Mouse (Mus musculus) testis, adult 2 months (tissue): ENCODE results near the gene Plekhj1.

Experiments
- CTCF ChIP-seq: fragments of 200-500 bp; IDR thresholded peaks from 2 replicates; pipeline ENCODE4 v1.5.1; 2012; ENCODE audit warnings: low read depth, mild to moderate bottlenecking, inconsistent platforms, low read length, moderate library complexity; ENCODE audit not compliant: control insufficient read depth, insufficient read depth, insufficient replicate concordance
- POLR2A ChIP-seq: fragments of 200-500 bp; IDR thresholded peaks from 2 replicates; pipeline ENCODE4 v1.6.1; 2012; ENCODE audit warnings: low read depth, mild to moderate bottlenecking, inconsistent platforms, low read length, moderate library complexity; ENCODE audit not compliant: control insufficient read depth

DNA sequence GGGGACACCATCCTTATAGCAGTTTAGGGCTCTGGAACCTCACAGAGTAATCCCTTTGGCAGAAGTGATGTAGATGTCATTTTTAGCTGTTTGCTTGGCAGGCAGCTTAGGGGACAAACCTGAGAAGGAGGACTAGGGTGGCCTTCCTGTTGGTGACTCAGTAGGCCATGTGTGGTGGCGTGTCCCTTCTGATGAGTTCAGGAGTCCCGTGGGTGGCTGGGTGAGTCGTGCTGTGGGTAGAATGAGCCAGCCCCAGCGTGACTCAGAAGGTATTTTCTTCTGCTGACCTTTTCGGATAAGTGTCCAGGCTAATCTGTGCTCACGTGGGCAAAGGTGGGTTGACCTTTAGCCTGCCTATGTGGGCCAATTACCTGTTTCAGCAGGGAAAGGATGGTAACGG, 39.8 kb downstream of the Plekhj1 start:
- TF ChIP-seq CTCF (no peak), POLR2A (no peak)
